Mouse (Mus musculus) liver, embryonic 14.5 days (tissue): ENCODE measurements around the gene Krtap10-10.

ENCODE experiments used
- CTCF ChIP-seq: IDR thresholded peaks from 2 replicates; pipeline ENCODE4 v1.5.1; 2016; ENCODE audit warnings: antibody characterized with exemption, low read depth, control low read depth
- EP300 ChIP-seq: IDR thresholded peaks from 2 replicates; pipeline ENCODE4 v1.6.1; 2016; ENCODE audit warnings: antibody characterized with exemption, low read depth

GRCm38 (mm10) chr10:77861675-77862074 is 25.9 kb downstream of the Krtap10-10 start, which contains the start of gene Gm3285:
- TF ChIP-seq EP300 (no peak), CTCF (no peak)
